Mouse (Mus musculus): ENCODE results near the gene Mcee.

- TF ChIP-seq CTCF (IDR thresholded peaks at IDR 0.05; ENCODE audit: low read depth, low read length) (no peak), POLR2A (IDR thresholded peaks at IDR 0.05; ENCODE audit: extremely low read depth, insufficient read depth, low read length) (no peak)
Measured at GRCm38 (mm10) chr7:64391479-64391878, 928 bp upstream of the Mcee start.

All from liver, adult 2 months (tissue).